Mouse (Mus musculus): ENCODE results near the gene Adk. TPM values are rescaled to one million over a fixed set of nuclear protein-coding genes. Genes with fewer than 3 reads are reported as not detected.

Adk gene
- polyA plus RNA-seq (2015; fragmentation: Nextera tagmentation; extraction: Ambion mirVana) = 197 and 203 TPM in 2 replicates

GRCm38 (mm10) chr14:21052112-21052780, at the start of gene Adk, which contains the start of gene Ap3m1:
Adk (plus strand) TSS chr14:21052574.
Ap3m1 (minus strand) TSS chr14:21052508.
- WGBS = under 1% methylated on average over 48 of the region's 48 CpGs
- H3K27me3 ChIP-seq = no peaks in the 10 kb centered on the region
- H3K27ac ChIP-seq = peak within 1 kb of the TSS; percentile 86
- H3K4me2 ChIP-seq = peak within 1 kb of the TSS; percentile 70
- H3K9ac ChIP-seq = peak within 1 kb of the TSS; percentile 68
- H3K36me3 ChIP-seq = no peaks in the 10 kb centered on the region
- peak within 1 kb of the TSS; percentile 80 for H3K4me3 ChIP-seq
- ATAC-seq (ENCODE audit: borderline replicate concordance, extremely low read depth, low FRiP score, low TSS enrichment) = peak; percentile 97
- peaks cover 19% of the 10 kb centered on the region for H3K4me1 ChIP-seq
- no peaks in the 10 kb centered on the region for H3K9me3 ChIP-seq

DNA sequence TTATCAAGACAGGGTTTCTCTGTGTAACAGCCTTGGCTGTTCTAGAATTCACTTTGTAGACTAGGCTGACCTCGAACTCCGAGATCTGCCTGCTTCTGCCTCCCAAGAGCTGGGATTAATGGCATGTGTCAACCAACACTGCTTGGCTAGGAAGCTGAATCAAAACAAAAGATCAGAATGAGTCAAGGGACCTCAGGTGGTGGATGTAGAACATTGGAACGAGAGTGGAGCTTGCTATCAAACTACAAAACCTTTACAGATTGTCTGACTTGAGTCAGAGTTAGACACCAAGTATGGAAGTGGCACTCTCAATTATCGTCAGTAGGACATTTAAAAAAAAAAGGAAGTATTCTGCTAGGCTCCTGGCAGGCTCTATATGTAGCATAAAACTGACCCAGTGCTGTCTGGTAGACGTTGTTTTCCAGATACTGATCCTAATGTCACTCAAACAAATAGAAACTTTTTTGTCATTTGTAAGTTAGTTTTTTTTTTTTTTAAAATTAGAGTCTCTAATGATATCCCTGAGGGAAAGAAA, 38.5 kb upstream of the Adk start:
- no peaks in the 10 kb centered on the region for H3K9me3 ChIP-seq
- H3K4me3 ChIP-seq = no peak overlapping the region
- no peaks in the 10 kb centered on the region for H3K27me3 ChIP-seq
- H3K36me3 ChIP-seq = peaks cover 60% of the 10 kb centered on the region
- ATAC-seq (ENCODE audit: borderline replicate concordance, extremely low read depth, low FRiP score, low TSS enrichment) = no peak
- no peak overlapping the region for H3K27ac ChIP-seq
- H3K4me2 ChIP-seq = no peak overlapping the region
- no peak overlapping the region for H3K9ac ChIP-seq
- H3K4me1 ChIP-seq = no peaks in the 10 kb centered on the region
- WGBS = 82% methylated on average over 5 of the region's 5 CpGs

- 88% methylated on average over 5 of the region's 5 CpGs for WGBS
- no peak for ATAC-seq (ENCODE audit: borderline replicate concordance, extremely low read depth, low FRiP score, low TSS enrichment)
- H3K9ac ChIP-seq = no peak overlapping the region
- no peaks in the 10 kb centered on the region for H3K27me3 ChIP-seq
- H3K27ac ChIP-seq = no peak overlapping the region
- H3K9me3 ChIP-seq = no peaks in the 10 kb centered on the region
- no peak overlapping the region for H3K4me2 ChIP-seq
- H3K4me1 ChIP-seq = no peaks in the 10 kb centered on the region
- no peak overlapping the region for H3K4me3 ChIP-seq
- peaks cover 71% of the 10 kb centered on the region for H3K36me3 ChIP-seq
Measured at GRCm38 (mm10) chr14:21017871-21018270, 34.5 kb upstream of the Adk start.

GRCm38 (mm10) chr14:21018977-21019376, 33.4 kb upstream of the Adk start:
- ATAC-seq (ENCODE audit: borderline replicate concordance, extremely low read depth, low FRiP score, low TSS enrichment) = peak; percentile 67; the same call in 1 of the 2 replicates
- Histone ChIP-seq H3K9me3 (no peaks in the 10 kb centered on the region), H3K4me1 (no peaks in the 10 kb centered on the region), H3K9ac (no peak overlapping the region), H3K4me3 (no peak overlapping the region), H3K27ac (no peak overlapping the region), H3K4me2 (no peak overlapping the region), H3K36me3 (peaks cover 66% of the 10 kb centered on the region), H3K27me3 (no peaks in the 10 kb centered on the region)
- 36% methylated on average over 3 of the region's 3 CpGs for WGBS

DNA sequence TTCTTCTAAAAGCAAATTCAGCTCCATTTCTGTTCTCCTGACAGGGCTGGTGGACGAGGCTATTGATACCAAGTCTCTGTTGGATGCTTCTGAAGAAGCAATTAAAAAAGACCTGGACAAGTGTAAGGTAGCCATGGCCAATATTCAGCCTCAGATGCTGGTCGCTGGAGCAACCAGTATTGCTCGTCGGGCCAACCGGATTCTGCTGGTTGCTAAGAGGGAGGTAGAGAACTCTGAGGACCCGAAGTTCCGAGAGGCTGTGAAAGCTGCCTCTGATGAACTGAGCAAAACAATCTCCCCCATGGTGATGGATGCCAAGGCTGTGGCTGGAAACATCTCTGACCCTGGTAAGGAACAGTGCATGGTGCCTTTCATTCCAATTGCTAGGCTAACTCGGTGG, 31.9 kb upstream of the Adk start:
- Histone ChIP-seq H3K9me3 (no peaks in the 10 kb centered on the region), H3K4me1 (no peaks in the 10 kb centered on the region), H3K4me3 (no peak overlapping the region), H3K27ac (no peak overlapping the region), H3K27me3 (no peaks in the 10 kb centered on the region), H3K9ac (no peak overlapping the region), H3K4me2 (no peak overlapping the region), H3K36me3 (peaks cover 66% of the 10 kb centered on the region)
- ATAC-seq (ENCODE audit: borderline replicate concordance, extremely low read depth, low FRiP score, low TSS enrichment) = no peak
- WGBS = 91% methylated on average over 8 of the region's 8 CpGs

GRCm38 (mm10) chr14:21027542-21027941, 24.8 kb upstream of the Adk start:
- Histone ChIP-seq H3K4me3 (no peak overlapping the region), H3K36me3 (peaks cover 61% of the 10 kb centered on the region), H3K27ac (no peak overlapping the region), H3K4me2 (no peak overlapping the region), H3K27me3 (no peaks in the 10 kb centered on the region), H3K9me3 (no peaks in the 10 kb centered on the region), H3K9ac (no peak overlapping the region), H3K4me1 (0 out of 2 replicates have a peak, but pooled peaks cover 11% of the 10 kb centered on the region)
- ATAC-seq (ENCODE audit: borderline replicate concordance, extremely low read depth, low FRiP score, low TSS enrichment) = no peak

DNA sequence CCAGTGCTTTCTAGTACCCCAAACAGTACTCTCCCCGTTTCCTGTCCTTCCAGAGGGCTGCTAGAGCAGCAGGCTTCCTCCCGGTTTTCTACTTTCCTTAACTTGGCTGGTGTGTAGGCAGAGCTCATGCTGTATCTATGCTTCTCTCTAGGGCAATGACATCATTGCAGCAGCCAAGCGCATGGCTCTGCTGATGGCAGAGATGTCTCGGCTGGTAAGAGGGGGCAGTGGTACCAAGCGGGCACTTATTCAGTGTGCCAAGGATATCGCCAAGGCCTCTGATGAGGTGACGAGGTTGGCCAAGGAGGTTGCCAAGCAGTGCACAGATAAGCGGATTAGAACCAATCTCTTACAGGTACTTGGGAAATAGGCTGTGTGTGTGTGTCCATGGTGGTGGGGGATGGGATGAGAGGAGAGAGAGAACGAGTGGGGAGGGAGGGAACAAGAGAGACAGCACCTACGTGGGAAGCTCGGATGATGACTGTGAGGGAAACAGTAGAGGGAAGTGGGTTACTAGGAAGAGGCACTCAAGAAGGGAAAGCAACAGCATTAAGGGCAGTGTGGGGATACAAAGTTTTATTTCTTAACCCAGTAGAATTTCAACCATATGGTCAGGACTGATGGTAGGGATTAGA, 23.2 kb upstream of the Adk start:
- Histone ChIP-seq H3K4me2 (no peak overlapping the region), H3K36me3 (peaks cover 57% of the 10 kb centered on the region), H3K27ac (no peak overlapping the region), H3K9ac (no peak overlapping the region), H3K9me3 (no peaks in the 10 kb centered on the region), H3K4me1 (0 out of 2 replicates have a peak, but pooled peaks cover 11% of the 10 kb centered on the region), H3K27me3 (no peaks in the 10 kb centered on the region), H3K4me3 (no peak overlapping the region)
- no peak for ATAC-seq (ENCODE audit: borderline replicate concordance, extremely low read depth, low FRiP score, low TSS enrichment)
- 84% methylated on average over 11 of the region's 11 CpGs for WGBS

- Histone ChIP-seq H3K9me3 (no peaks in the 10 kb centered on the region), H3K27me3 (no peaks in the 10 kb centered on the region), H3K36me3 (peaks cover 56% of the 10 kb centered on the region), H3K4me3 (no peak overlapping the region), H3K4me1 (0 out of 2 replicates have a peak, but pooled peaks cover 11% of the 10 kb centered on the region), H3K9ac (no peak overlapping the region), H3K4me2 (no peak overlapping the region), H3K27ac (peak overlapping the region; percentile 41)
- WGBS = 61% methylated on average over 6 of the region's 6 CpGs
- ATAC-seq (ENCODE audit: borderline replicate concordance, extremely low read depth, low FRiP score, low TSS enrichment) = peak; percentile 59
Measured at GRCm38 (mm10) chr14:21031783-21032511, 20.4 kb upstream of the Adk start.

DNA sequence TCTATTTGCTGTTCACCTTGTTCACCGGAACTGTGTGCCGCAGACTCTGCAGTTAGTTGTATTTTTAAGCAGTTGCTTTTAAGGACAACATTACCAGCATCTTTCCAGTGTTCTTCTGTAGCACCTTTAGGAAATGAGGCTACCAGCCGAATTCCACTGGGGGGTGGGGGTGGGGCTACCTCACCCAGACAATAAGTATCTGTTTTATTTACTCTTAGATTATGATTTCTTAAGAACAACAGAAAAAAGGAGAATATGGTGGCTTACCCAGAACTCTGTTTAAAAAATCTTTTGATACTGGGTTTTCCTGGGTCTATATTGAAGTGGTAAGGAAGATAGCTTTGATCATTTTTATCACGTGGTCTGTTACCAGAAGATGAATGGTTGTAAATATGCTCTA, 18.1 kb upstream of the Adk start:
- ATAC-seq (ENCODE audit: borderline replicate concordance, extremely low read depth, low FRiP score, low TSS enrichment) = no peak
- 78% methylated on average over 4 of the region's 4 CpGs for WGBS
- H3K27ac ChIP-seq = no peak overlapping the region

GRCm38 (mm10) chr14:21034791-21035190, 17.6 kb upstream of the Adk start:
- 95% methylated on average over 3 of the region's 3 CpGs for WGBS
- Histone ChIP-seq H3K27ac (no peak overlapping the region), H3K27me3 (no peaks in the 10 kb centered on the region), H3K9ac (no peak overlapping the region), H3K9me3 (no peaks in the 10 kb centered on the region), H3K4me2 (no peak overlapping the region), H3K4me3 (no peak overlapping the region), H3K4me1 (0 out of 2 replicates have a peak, but pooled peaks cover 11% of the 10 kb centered on the region), H3K36me3 (peaks cover 60% of the 10 kb centered on the region)
- no peak for ATAC-seq (ENCODE audit: borderline replicate concordance, extremely low read depth, low FRiP score, low TSS enrichment)

More for the DNA sequence above, 18.1 kb upstream of the Adk start:
- Histone ChIP-seq H3K36me3 (peaks cover 59% of the 10 kb centered on the region), H3K9me3 (no peaks in the 10 kb centered on the region), H3K27me3 (no peaks in the 10 kb centered on the region), H3K4me3 (no peak overlapping the region), H3K9ac (no peak overlapping the region), H3K4me1 (0 out of 2 replicates have a peak, but pooled peaks cover 11% of the 10 kb centered on the region), H3K4me2 (no peak overlapping the region)

DNA sequence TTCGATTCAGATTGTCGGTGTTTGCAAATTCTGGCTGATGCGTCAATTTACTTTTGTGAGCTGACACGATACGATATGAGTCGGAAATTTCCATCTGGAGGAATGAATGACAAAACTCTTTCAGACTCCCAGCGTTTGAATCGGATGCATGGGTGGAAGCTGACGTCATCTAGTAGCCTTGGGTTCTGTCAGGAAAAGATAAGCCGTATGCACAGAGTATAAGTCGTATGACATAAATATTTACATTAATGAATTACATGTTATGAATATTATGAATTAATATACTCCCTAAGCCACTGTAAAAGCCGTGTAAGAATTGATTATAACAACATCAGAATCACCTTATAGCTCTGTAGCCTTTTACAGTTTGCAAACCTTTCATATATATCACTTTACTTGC, 13.3 kb upstream of the Adk start:
- 51% methylated on average over 12 of the region's 12 CpGs for WGBS
- Histone ChIP-seq H3K4me2 (no peak overlapping the region), H3K4me3 (no peak overlapping the region), H3K4me1 (no peaks in the 10 kb centered on the region; the same call in 1 of the 2 replicates), H3K27me3 (no peaks in the 10 kb centered on the region), H3K9ac (no peak overlapping the region), H3K9me3 (no peaks in the 10 kb centered on the region), H3K36me3 (peaks cover 41% of the 10 kb centered on the region), H3K27ac (no peak overlapping the region; the same call in 1 of the 2 replicates)
- ATAC-seq (ENCODE audit: borderline replicate concordance, extremely low read depth, low FRiP score, low TSS enrichment) = no peak

Data from lung, embryonic 15.5 days (tissue).